Mouse (Mus musculus) forebrain, embryonic 10.5 days (tissue): ENCODE results near the gene Chd4. TPM values are rescaled to one million over a fixed set of nuclear protein-coding genes. Genes with fewer than 3 reads are reported as not detected.

ENCODE experiments used
- DNase-seq: peaks from one replicate; pipeline ENCODE4 v3.0.0-alpha.2; 2017; ENCODE audit warnings: low spot score; ENCODE audit errors: extremely low spot score
- H3K27ac ChIP-seq: fragments of 300-500 bp; sonication (generic); 2 replicates; pipeline ENCODE4 v1.5.1; 2016; ENCODE audit warnings: mild to moderate bottlenecking
- H3K27me3 ChIP-seq: fragments of 300-500 bp; sonication (generic); 2 replicates; pipeline ENCODE4 v1.6.1; 2016; ENCODE audit warnings: mild to moderate bottlenecking; ENCODE audit not compliant: poor library complexity, severe bottlenecking
- H3K36me3 ChIP-seq: fragments of 300-500 bp; sonication (generic); replicated peaks from 2 replicates; pipeline ENCODE4 v1.6.1; 2016; ENCODE audit warnings: mild to moderate bottlenecking, moderate library complexity
- H3K4me1 ChIP-seq: fragments of 300-500 bp; sonication (generic); 2 replicates; pipeline ENCODE4 v1.6.1; 2016
- H3K4me3 ChIP-seq: fragments of 300-500 bp; sonication (generic); 2 replicates; pipeline ENCODE4 v1.5.1; 2016; ENCODE audit warnings: mild to moderate bottlenecking, moderate library complexity
- H3K9me3 ChIP-seq: fragments of 300-500 bp; sonication (generic); 2 replicates; pipeline ENCODE4 v1.6.1; 2016; ENCODE audit warnings: mild to moderate bottlenecking, moderate library complexity
- WGBS: fragments of 180-500 bp; shearing (Covaris S2); methylation state at CpG from one replicate; pipeline ENCODE4 v1.1.7; 2016; 5-methylcytosine and 5-hydroxymethylcytosine counted together
- polyA plus RNA-seq: library from polyadenylated mRNA; unstranded; fragments of >200 nt; fragmentation: Nextera tagmentation; extraction: Ambion mirVana; gene quantifications from 2 replicates; pipeline ENCODE4 v1.2.1, GENCODE M21; 2016

Gene Chd4
- polyA plus RNA-seq, 1 experiment from 2014 or later = 99.4 TPM

DNA sequence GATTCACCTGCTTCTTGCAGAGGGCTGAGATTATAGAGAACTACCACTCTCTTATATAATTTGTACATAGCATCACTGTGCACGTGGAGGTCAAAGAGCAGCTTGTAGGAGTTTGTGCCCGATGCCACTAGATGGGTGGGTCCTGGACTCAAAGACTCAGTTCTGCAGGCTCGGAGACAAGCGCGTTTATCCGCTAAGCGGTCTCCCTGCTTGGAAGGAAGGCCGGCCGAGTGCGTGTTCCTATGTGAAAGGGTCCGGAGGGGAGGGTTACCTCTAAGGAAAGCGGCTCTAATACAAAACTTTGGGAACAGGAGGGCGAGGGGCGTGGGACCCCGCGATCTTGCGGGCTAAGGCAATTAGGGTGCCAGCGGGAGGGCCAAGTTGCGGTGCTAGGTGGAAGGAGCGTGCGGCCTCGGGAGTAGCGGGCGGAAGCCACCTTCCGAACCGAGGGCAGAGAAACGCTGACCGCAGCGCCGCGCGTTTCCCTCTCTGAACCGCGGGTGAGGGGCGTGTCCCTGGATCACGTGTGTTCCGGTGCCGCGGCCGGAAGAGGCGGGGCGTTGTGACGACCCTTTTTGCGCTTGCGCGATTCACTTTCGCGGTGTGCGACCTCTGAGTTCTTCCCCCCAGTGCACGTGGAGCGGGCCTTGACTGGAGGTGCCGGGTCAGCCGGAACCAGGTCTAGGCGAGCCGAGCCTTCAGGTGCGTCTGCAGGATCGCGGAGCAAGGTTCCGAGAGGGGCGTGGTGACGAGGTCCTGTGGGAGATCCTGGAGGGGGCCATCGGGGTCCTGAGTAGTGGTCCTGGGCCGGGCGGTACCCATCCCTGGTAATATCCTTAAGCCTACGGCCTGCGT lies 35.7 kb downstream of the Chd4 start, which contains the start of gene Nop2:
Gene Nop2 (plus strand): TSS at position 608 of the 855 bp plus-strand sequence.
- peaks cover 19% of the 10 kb centered on the region for H3K4me1 ChIP-seq
- peak; percentile 93 for DNase-seq
- peak within 1 kb of the TSS; percentile 92 for H3K27ac ChIP-seq
- no peaks in the 10 kb centered on the region for H3K27me3 ChIP-seq
- no peaks in the 10 kb centered on the region for H3K9me3 ChIP-seq
- H3K36me3 ChIP-seq = peaks cover 80% of the 10 kb centered on the region
- whole genome bisulfite sequencing = under 1% methylated on average over 66 of the region's 66 CpGs
- H3K4me3 ChIP-seq = peak within 1 kb of the TSS; percentile 93

DNA sequence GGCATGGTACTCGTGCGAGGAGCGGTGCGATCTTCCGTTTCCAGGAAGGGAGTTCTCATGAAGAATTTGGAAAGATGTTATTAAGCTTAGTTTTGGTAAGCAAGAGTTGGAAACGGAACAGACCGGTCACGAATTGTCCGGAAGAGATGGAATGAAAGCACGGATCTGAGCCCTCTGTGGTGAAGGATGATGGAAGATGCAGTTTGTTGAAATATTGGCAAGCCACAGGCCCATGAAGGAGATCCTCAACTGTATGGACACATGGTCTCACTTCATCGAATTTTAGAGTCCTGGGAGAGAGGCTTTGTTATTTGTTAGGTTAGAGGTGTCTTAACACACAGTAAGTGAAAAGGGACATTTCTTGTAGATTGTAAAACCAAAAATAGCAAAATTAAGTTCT lies 36.7 kb downstream of the Chd4 start:
- Histone ChIP-seq H3K27ac (peak overlapping the region; percentile 92), H3K4me1 (peaks cover 19% of the 10 kb centered on the region), H3K9me3 (no peaks in the 10 kb centered on the region), H3K27me3 (no peaks in the 10 kb centered on the region), H3K4me3 (peak overlapping the region; percentile 93), H3K36me3 (peaks cover 80% of the 10 kb centered on the region)
- 12% methylated on average over 11 of the region's 11 CpGs for WGBS
- no peak for DNase-seq

GRCm38 (mm10) chr6:125137002-125137671 lies 41.4 kb downstream of the Chd4 start:
- Histone ChIP-seq H3K36me3 (peaks cover 93% of the 10 kb centered on the region), H3K4me1 (peaks cover 14% of the 10 kb centered on the region), H3K9me3 (no peaks in the 10 kb centered on the region), H3K4me3 (no peak overlapping the region), H3K27ac (no peak overlapping the region), H3K27me3 (no peaks in the 10 kb centered on the region)
- 91% methylated on average over 19 of the region's 19 CpGs for WGBS
- DNase-seq = no peak

GRCm38 (mm10) chr6:125139747-125140146 lies 44.0 kb downstream of the Chd4 start:
- WGBS = 94% methylated on average over 7 of the region's 7 CpGs
- Histone ChIP-seq H3K9me3 (no peaks in the 10 kb centered on the region), H3K4me3 (no peak overlapping the region), H3K27me3 (no peaks in the 10 kb centered on the region), H3K27ac (no peak overlapping the region), H3K36me3 (peaks cover 98% of the 10 kb centered on the region), H3K4me1 (peaks cover 10% of the 10 kb centered on the region)
- DNase-seq = no peak

GRCm38 (mm10) chr6:125142436-125142835 lies 46.7 kb downstream of the Chd4 start:
- DNase-seq = no peak
- Histone ChIP-seq H3K4me1 (peaks cover 35% of the 10 kb centered on the region), H3K36me3 (peaks cover 78% of the 10 kb centered on the region), H3K27me3 (no peaks in the 10 kb centered on the region), H3K9me3 (no peaks in the 10 kb centered on the region), H3K27ac (no peak overlapping the region), H3K4me3 (no peak overlapping the region)
- WGBS = 91% methylated on average over 8 of the region's 8 CpGs

DNA sequence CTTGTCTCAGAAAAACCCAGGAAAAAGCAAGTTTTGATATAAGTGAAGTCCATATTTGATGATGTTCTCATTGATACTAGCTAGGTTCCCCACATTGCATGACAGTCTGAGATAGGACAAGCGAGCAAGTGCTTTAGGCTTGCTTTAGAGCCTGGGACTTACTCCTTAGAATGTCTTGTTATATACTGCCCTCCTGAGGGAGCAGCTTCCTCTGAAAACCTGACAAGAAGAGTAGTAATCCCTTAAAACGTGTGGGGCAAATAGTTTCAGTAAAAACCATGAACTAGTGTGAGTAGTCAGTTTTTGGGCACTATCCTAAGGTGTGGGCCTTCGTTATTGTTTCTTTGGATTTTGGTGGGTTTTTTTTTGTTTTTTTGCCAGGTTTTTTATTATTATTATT lies 47.3 kb downstream of the Chd4 start:
- no peak overlapping the region for H3K27ac ChIP-seq
- DNase-seq = no peak
- no peaks in the 10 kb centered on the region for H3K9me3 ChIP-seq
- no peaks in the 10 kb centered on the region for H3K27me3 ChIP-seq
- WGBS = 80% methylated on average over 3 of the region's 3 CpGs
- peaks cover 42% of the 10 kb centered on the region for H3K4me1 ChIP-seq
- peaks cover 76% of the 10 kb centered on the region for H3K36me3 ChIP-seq
- H3K4me3 ChIP-seq = no peak overlapping the region

- 89% methylated on average over 9 of the region's 9 CpGs for WGBS
- peaks cover 49% of the 10 kb centered on the region for H3K4me1 ChIP-seq
- no peaks in the 10 kb centered on the region for H3K9me3 ChIP-seq
- no peaks in the 10 kb centered on the region for H3K27me3 ChIP-seq
- H3K27ac ChIP-seq = peak overlapping the region; percentile 92; the same call in 1 of the 2 replicates
- no peak for DNase-seq
- peaks cover 76% of the 10 kb centered on the region for H3K36me3 ChIP-seq
- H3K4me3 ChIP-seq = peak overlapping the region; percentile 8; the same call in 1 of the 2 replicates
These were observed 48.1 kb downstream of the Chd4 start for GRCm38 (mm10) chr6:125143904-125144303.

DNA sequence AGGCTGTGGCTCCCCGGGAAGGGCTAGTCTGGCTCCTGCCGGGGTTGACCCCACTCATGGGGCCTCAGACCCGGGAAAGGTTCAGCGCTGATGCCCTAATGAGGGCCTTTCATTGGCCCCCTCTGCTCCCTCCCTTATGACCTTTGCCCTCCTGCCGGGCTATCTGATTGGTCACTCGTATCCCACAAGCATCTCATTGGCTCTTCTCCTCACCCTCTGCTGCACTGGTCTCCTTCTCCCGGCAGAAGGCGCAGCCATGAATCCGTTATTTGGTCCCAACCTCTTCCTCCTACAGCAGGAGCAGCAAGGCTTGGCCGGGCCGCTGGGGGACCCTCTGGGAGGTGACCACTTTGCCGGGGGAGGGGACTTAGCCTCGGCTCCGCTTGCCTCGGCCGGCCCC lies 49.2 kb downstream of the Chd4 start, which contains the start of gene Iffo1:
Gene Iffo1 (plus strand): TSS at position 241 of the 400 bp plus-strand sequence.
- peak; percentile 93 for DNase-seq
- Histone ChIP-seq H3K4me3 (peak within 1 kb of the TSS; percentile 65), H3K9me3 (no peaks in the 10 kb centered on the region), H3K27me3 (no peaks in the 10 kb centered on the region), H3K36me3 (peaks cover 74% of the 10 kb centered on the region), H3K27ac (peak within 1 kb of the TSS; percentile 92), H3K4me1 (peaks cover 58% of the 10 kb centered on the region)
- WGBS = 1% methylated on average over 16 of the region's 16 CpGs

DNA sequence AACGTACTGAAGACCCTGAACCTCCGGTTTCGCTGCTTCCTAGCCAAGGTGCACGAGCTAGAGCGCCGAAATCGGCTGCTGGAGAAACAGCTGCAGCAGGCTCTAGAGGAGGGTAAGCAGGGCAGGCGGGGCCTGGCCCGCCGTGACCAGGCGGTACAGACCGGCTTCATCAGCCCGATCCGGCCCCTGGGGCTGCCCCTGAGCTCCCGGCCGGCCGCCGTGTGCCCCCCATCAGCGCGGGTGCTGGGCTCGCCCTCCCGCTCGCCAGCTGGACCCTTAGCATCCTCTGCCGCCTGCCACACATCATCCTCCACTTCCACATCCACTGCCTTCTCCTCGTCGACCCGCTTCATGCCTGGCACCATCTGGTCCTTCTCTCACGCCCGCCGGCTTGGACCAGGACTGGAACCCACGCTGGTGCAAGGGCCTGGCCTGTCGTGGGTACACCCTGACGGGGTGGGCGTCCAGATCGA lies 49.7 kb downstream of the Chd4 start:
- DNase-seq = no peak
- no peaks in the 10 kb centered on the region for H3K27me3 ChIP-seq
- peak overlapping the region; percentile 92 for H3K27ac ChIP-seq
- peaks cover 72% of the 10 kb centered on the region for H3K36me3 ChIP-seq
- H3K4me1 ChIP-seq = peaks cover 58% of the 10 kb centered on the region
- WGBS = 2% methylated on average over 35 of the region's 35 CpGs
- H3K4me3 ChIP-seq = peak overlapping the region; percentile 65
- no peaks in the 10 kb centered on the region for H3K9me3 ChIP-seq

GRCm38 (mm10) chr6:125146148-125146547 lies 50.4 kb downstream of the Chd4 start:
- Histone ChIP-seq H3K4me1 (peaks cover 58% of the 10 kb centered on the region), H3K9me3 (no peaks in the 10 kb centered on the region), H3K36me3 (peaks cover 72% of the 10 kb centered on the region), H3K27ac (peak overlapping the region; percentile 92), H3K4me3 (peak overlapping the region; percentile 65), H3K27me3 (no peaks in the 10 kb centered on the region)
- 61% methylated on average over 7 of the region's 7 CpGs for WGBS
- no peak for DNase-seq

DNA sequence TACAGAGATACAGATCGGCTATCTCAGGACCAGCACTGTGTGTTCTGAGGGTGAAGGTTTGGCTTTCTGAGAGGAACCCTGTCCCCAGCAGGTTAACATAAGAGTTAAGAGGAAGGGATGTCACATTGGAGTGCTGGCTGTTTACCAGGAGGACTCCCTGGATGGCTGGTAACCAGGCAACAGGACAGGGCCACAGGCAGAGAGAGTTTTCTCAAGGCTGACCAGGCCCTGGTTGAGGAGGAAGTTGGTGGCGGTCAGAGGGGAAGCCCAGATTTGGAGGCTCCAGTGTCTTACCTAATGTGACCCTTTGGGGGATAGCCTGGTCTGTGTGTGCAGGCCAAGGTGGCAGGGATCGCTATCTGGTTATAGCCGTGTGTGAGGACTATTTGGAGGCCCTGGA lies 51.0 kb downstream of the Chd4 start:
- WGBS = 94% methylated on average over 4 of the region's 4 CpGs
- Histone ChIP-seq H3K27me3 (no peaks in the 10 kb centered on the region), H3K9me3 (no peaks in the 10 kb centered on the region), H3K27ac (peak overlapping the region; percentile 40; the same call in 1 of the 2 replicates), H3K4me1 (peaks cover 58% of the 10 kb centered on the region), H3K36me3 (peaks cover 72% of the 10 kb centered on the region), H3K4me3 (peak overlapping the region; percentile 65)
- DNase-seq = no peak

- H3K27ac ChIP-seq = peak overlapping the region; percentile 40; the same call in 1 of the 2 replicates
- WGBS = 83% methylated on average over 10 of the region's 10 CpGs
- H3K9me3 ChIP-seq = no peaks in the 10 kb centered on the region
- H3K27me3 ChIP-seq = no peaks in the 10 kb centered on the region
- peaks cover 58% of the 10 kb centered on the region for H3K4me1 ChIP-seq
- peaks cover 72% of the 10 kb centered on the region for H3K36me3 ChIP-seq
- H3K4me3 ChIP-seq = peak overlapping the region; percentile 65; the same call in 1 of the 2 replicates
- no peak for DNase-seq
These were observed 51.5 kb downstream of the Chd4 start for GRCm38 (mm10) chr6:125147329-125147728.
